Mouse (Mus musculus) ES-E14 (cell line): Measurements from ENCODE around the gene Snapc5. TPM values are rescaled to one million over a fixed set of nuclear protein-coding genes. Genes with fewer than 3 reads are reported as not detected.

Experiments used
- DNase-seq: peaks from one replicate; pipeline ENCODE4 v3.0.0-alpha.2; 2013; ENCODE audit warnings: low read depth, low spot score
- H3K27ac ChIP-seq: 2 replicates; pipeline ENCODE4 v1.5.1; 2012; ENCODE audit warnings: low read depth, mild to moderate bottlenecking, low read length, moderate library complexity, mixed read lengths; ENCODE audit not compliant: poor library complexity, insufficient read depth, severe bottlenecking
- H3K36me3 ChIP-seq: 2 replicates; pipeline ENCODE4 v1.6.1; 2012; ENCODE audit warnings: mild to moderate bottlenecking, low read length, moderate library complexity, mixed read lengths; ENCODE audit not compliant: control insufficient read depth, poor library complexity, insufficient read depth, severe bottlenecking
- H3K4me1 ChIP-seq, 2 experiments: fragments of 150-350 bp in 1 of 2; sonication (generic) in 1 of 2; 2 replicates each; pipeline ENCODE4 v1.6.1; 2012; ENCODE audit warnings: low read length in 2 of 2, mild to moderate bottlenecking in 1 of 2, mixed read lengths in 1 of 2; ENCODE audit not compliant: control insufficient read depth in 2 of 2, insufficient read depth in 2 of 2, poor library complexity in 1 of 2
- H3K4me3 ChIP-seq, 2 experiments: fragments of 150-350 bp in 1 of 2; sonication (generic) in 1 of 2; 2 replicates each; pipeline ENCODE4 v1.5.1; 2012; ENCODE audit warnings: low read length in 2 of 2, low read depth in 1 of 2, mild to moderate bottlenecking in 1 of 2, mixed read lengths in 1 of 2; ENCODE audit not compliant: insufficient read depth in 1 of 2, poor library complexity in 1 of 2, severe bottlenecking in 1 of 2
- H3K9ac ChIP-seq: 2 replicates; pipeline ENCODE4 v1.6.1; 2012; ENCODE audit warnings: low read depth, mild to moderate bottlenecking, low read length, mixed read lengths; ENCODE audit not compliant: poor library complexity, insufficient read depth, severe bottlenecking
- H3K9me3 ChIP-seq: fragments of 150-350 bp; sonication (generic); 2 replicates; pipeline ENCODE4 v1.6.1; 2012; ENCODE audit warnings: low read depth, mild to moderate bottlenecking, low read length; ENCODE audit not compliant: control insufficient read depth, insufficient read depth
- CHD2 ChIP-seq: IDR thresholded peaks from 2 replicates; pipeline ENCODE4 v1.6.1; 2014; ENCODE audit warnings: mild to moderate bottlenecking, low read depth, low read length, inconsistent platforms
- HCFC1 ChIP-seq: IDR thresholded peaks from 2 replicates; pipeline ENCODE4 v1.6.1; 2012; ENCODE audit warnings: low read length, inconsistent platforms, borderline replicate concordance; ENCODE audit not compliant: insufficient read depth
- MAFK ChIP-seq: IDR thresholded peaks from 2 replicates; pipeline ENCODE4 v1.6.1; 2014; ENCODE audit warnings: mild to moderate bottlenecking, low read depth, low read length, inconsistent platforms; ENCODE audit not compliant: insufficient read depth
- ZC3H11A ChIP-seq: IDR thresholded peaks from 2 replicates; pipeline ENCODE4 v1.6.1; 2012; ENCODE audit warnings: low read depth, mild to moderate bottlenecking, inconsistent platforms, low read length, borderline replicate concordance
- ZNF384 ChIP-seq: IDR thresholded peaks from 2 replicates; pipeline ENCODE4 v1.6.1; 2012; ENCODE audit warnings: low read depth, low read length, inconsistent platforms
- in situ Hi-C, 2 experiments: fragments of 600-800 bp; cut with MboI; formaldehyde crosslinking; loops; one replicate each; pipeline ENCODE4 v1.15.1; 2025; ENCODE audit warnings: low sequenced_read_pairs in 2 of 2, inconsistent platforms in 1 of 2; ENCODE audit not compliant: unreplicated experiment in 2 of 2
- total RNA-seq: library from RNA; depleted of rRNA; stranded (reverse); fragments of 300-350 nt; gene quantifications from 2 replicates; pipeline ENCODE4 v1.2.3, GENCODE M21; 2012

Snapc5 gene
- total RNA-seq, 1 experiment = 17.1 TPM

- Histone ChIP-seq H3K4me3 (no peak overlapping the region), H3K9me3 (no peaks in the 10 kb centered on the region), H3K36me3 (peaks cover 2% of the 10 kb centered on the region; the same call in 1 of the 2 replicates), H3K4me1 (peaks cover 12 to 13% of the 10 kb centered on the region in 2 experiments), H3K9ac (no peak overlapping the region), H3K27ac (no peak overlapping the region)
- 0 out of 2 replicates have a peak, but pooled peaks have one; percentile 36 for TF ChIP-seq ZNF384
- no peak for TF ChIP-seq CHD2
- no peak for DNase-seq
- in situ Hi-C loops = no loop called here
Measured at GRCm38 (mm10) chr9:64221480-64221879, 42.4 kb downstream of the Snapc5 start.

- TF ChIP-seq CHD2 (no peak), ZC3H11A (no peak), ZNF384 (no peak), MAFK (no peak), HCFC1 (no peak)
- H3K4me1 ChIP-seq = peaks cover 12 to 13% of the 10 kb centered on the region in 2 experiments
- peaks cover 2% of the 10 kb centered on the region; the same call in 1 of the 2 replicates for H3K36me3 ChIP-seq
- H3K9me3 ChIP-seq = no peaks in the 10 kb centered on the region
- no peak overlapping the region for H3K4me3 ChIP-seq
- DNase-seq = no peak
- no peak overlapping the region for H3K27ac ChIP-seq
- H3K9ac ChIP-seq = no peak overlapping the region
- in situ Hi-C loops = no loop called here
Measured at GRCm38 (mm10) chr9:64222098-64222497, 43.0 kb downstream of the Snapc5 start.

DNA sequence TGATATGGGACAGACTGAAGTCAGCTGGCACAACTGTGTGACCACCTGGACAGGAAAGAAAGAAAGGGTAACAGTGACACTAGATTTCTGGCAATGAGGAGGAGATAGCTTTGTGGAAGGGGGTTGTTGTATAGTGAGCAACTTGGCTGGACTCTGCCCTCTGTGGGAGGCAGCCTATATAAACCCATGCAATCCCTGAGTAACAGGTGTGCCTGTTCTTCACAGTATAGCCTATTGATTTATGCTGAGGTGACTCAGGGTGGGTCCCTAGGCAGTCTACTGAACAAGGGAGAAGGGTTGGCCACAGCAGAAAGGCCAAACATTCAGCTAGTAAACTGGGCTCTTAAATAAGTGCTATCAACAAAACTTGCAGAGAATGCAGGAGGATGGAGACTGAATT is 46.7 kb downstream of the Snapc5 start:
- TF ChIP-seq ZNF384 (no peak), HCFC1 (no peak), ZC3H11A (no peak), MAFK (no peak), CHD2 (no peak)
- Histone ChIP-seq H3K4me3 (no peak overlapping the region), H3K36me3 (peaks cover 2% of the 10 kb centered on the region; the same call in 1 of the 2 replicates), H3K4me1 (peaks cover 9 to 12% of the 10 kb centered on the region in 2 experiments), H3K27ac (no peak overlapping the region), H3K9me3 (no peaks in the 10 kb centered on the region), H3K9ac (no peak overlapping the region)
- in situ Hi-C loops = no loop called here
- no peak for DNase-seq

DNA sequence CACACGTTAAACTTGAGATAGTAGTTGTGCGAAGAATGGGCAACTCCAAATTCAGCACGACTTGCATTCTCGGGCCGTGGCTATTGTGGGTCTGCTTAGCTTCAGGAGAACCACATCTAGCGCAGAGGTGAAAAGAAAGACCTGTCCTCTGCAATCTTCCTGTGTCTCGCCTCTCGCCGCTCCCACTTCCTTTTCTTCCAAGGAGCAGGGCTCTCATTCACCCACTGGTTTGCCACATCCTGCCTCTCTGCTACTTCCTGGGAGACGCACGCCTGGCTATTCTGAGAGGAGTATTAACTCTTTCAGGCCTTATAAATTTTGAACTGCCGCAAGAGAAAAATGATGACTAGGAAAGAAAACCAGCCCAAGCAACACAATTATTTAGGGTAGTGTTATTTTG is 48.7 kb downstream of the Snapc5 start:
- H3K27ac ChIP-seq = no peak overlapping the region
- no peak overlapping the region for H3K9ac ChIP-seq
- H3K4me1 ChIP-seq = peaks cover 2 to 3% of the 10 kb centered on the region in 2 experiments; a peak in 3 of 4 replicates
- peaks cover 2% of the 10 kb centered on the region; the same call in 1 of the 2 replicates for H3K36me3 ChIP-seq
- TF ChIP-seq CHD2 = no peak
- no peak for TF ChIP-seq ZNF384
- TF ChIP-seq ZC3H11A = no peak
- TF ChIP-seq HCFC1 = no peak
- TF ChIP-seq MAFK = no peak
- no peak overlapping the region for H3K4me3 ChIP-seq
- in situ Hi-C loops = no loop called here
- DNase-seq = no peak
- no peaks in the 10 kb centered on the region for H3K9me3 ChIP-seq

DNA sequence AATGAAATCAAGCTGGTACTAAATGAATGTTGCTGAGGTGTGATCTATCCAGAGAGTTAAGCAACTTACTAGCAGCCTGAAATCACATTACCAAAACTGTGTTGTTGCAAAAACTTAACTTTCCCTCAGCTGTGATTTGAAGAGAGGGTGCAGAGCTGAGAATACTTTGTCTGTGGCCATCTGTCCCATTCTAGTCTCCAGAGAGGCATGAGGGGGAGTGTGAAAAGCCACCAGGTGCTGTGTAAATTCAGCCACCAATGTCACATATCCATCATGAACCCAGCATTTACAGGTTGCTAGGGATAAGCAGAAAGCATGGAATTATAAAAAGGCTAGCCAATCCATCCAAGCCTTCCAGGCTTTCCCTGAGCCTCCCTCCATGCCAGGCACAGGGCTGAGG is 49.9 kb downstream of the Snapc5 start:
- no peak overlapping the region for H3K4me3 ChIP-seq
- H3K4me1 ChIP-seq = peaks cover 0 to 3% of the 10 kb centered on the region in 2 experiments; a peak in 3 of 4 replicates
- no peak for DNase-seq
- H3K27ac ChIP-seq = no peak overlapping the region
- in situ Hi-C loops = no loop called here
- H3K9ac ChIP-seq = no peak overlapping the region
- H3K36me3 ChIP-seq = peaks cover 2% of the 10 kb centered on the region; the same call in 1 of the 2 replicates
- no peak for TF ChIP-seq ZNF384
- TF ChIP-seq HCFC1 = no peak
- TF ChIP-seq ZC3H11A = no peak
- no peak for TF ChIP-seq CHD2
- no peak for TF ChIP-seq MAFK
- no peaks in the 10 kb centered on the region for H3K9me3 ChIP-seq
